Mouse (Mus musculus): ENCODE data around the gene Sorcs3. TPM values are rescaled to one million over a fixed set of nuclear protein-coding genes. Genes with fewer than 3 reads are reported as not detected.

Gene Sorcs3
- total RNA-seq, 4 experiments from 2014 or later = 35.3 to 41.6 (median 38.0) TPM

GRCm38 (mm10) chr19:48283217-48283616, 77.4 kb downstream of the Sorcs3 start:
- DNase-seq (ENCODE audit: low spot score in 2 of 2) = no peak

- DNase-seq (ENCODE audit: low spot score in 2 of 2) = peak in 1 of 2 experiments; percentile 57
Observed at GRCm38 (mm10) chr19:48285602-48286225, 79.9 kb downstream of the Sorcs3 start.

GRCm38 (mm10) chr19:48294251-48294650, 88.4 kb downstream of the Sorcs3 start:
- DNase-seq (ENCODE audit: low spot score in 2 of 2) = no peak

- no peak for DNase-seq (ENCODE audit: low spot score in 2 of 2)
Observed at GRCm38 (mm10) chr19:48298384-48298783, 92.6 kb downstream of the Sorcs3 start.

- no peak for DNase-seq (ENCODE audit: low spot score in 2 of 2)
Observed at GRCm38 (mm10) chr19:48300440-48301231, 94.8 kb downstream of the Sorcs3 start.

GRCm38 (mm10) chr19:48301300-48301699, 95.5 kb downstream of the Sorcs3 start:
- DNase-seq (ENCODE audit: low spot score in 2 of 2) = no peak

GRCm38 (mm10) chr19:48308341-48308740, 102.5 kb downstream of the Sorcs3 start:
- DNase-seq (ENCODE audit: low spot score in 2 of 2) = no peak

- DNase-seq (ENCODE audit: low spot score in 2 of 2) = no peak
Observed at GRCm38 (mm10) chr19:48309531-48310337, 103.9 kb downstream of the Sorcs3 start.

GRCm38 (mm10) chr19:48310338-48310710, 104.5 kb downstream of the Sorcs3 start:
- DNase-seq (ENCODE audit: low spot score in 2 of 2) = no peak

- no peak for DNase-seq (ENCODE audit: low spot score in 2 of 2)
Observed at GRCm38 (mm10) chr19:48313776-48314175, 108.0 kb downstream of the Sorcs3 start.

- DNase-seq (ENCODE audit: low spot score in 2 of 2) = no peak
Observed at GRCm38 (mm10) chr19:48327115-48327514, 121.3 kb downstream of the Sorcs3 start.

- no peak for DNase-seq (ENCODE audit: low spot score in 2 of 2)
Observed at GRCm38 (mm10) chr19:48328171-48328570, 122.3 kb downstream of the Sorcs3 start.

- DNase-seq (ENCODE audit: low spot score in 2 of 2) = no peak
Observed at GRCm38 (mm10) chr19:48331640-48332039, 125.8 kb downstream of the Sorcs3 start.

- DNase-seq (ENCODE audit: low spot score in 2 of 2) = no peak
Observed at GRCm38 (mm10) chr19:48333085-48333484, 127.3 kb downstream of the Sorcs3 start.

- no peak for DNase-seq (ENCODE audit: low spot score in 2 of 2)
Observed at GRCm38 (mm10) chr19:48337461-48337860, 131.6 kb downstream of the Sorcs3 start.

GRCm38 (mm10) chr19:48338098-48338497, 132.3 kb downstream of the Sorcs3 start:
- no peak for DNase-seq (ENCODE audit: low spot score in 2 of 2)

GRCm38 (mm10) chr19:48342770-48343169, 136.9 kb downstream of the Sorcs3 start:
- no peak for DNase-seq (ENCODE audit: low spot score in 2 of 2)

- no peak for DNase-seq (ENCODE audit: low spot score in 2 of 2)
Observed at GRCm38 (mm10) chr19:48343442-48343841, 137.6 kb downstream of the Sorcs3 start.

- no peak for DNase-seq (ENCODE audit: low spot score in 2 of 2)
Observed at GRCm38 (mm10) chr19:48347116-48347515, 141.3 kb downstream of the Sorcs3 start.

- no peak for DNase-seq (ENCODE audit: low spot score in 2 of 2)
Observed at GRCm38 (mm10) chr19:48356806-48357205, 151.0 kb downstream of the Sorcs3 start.

- DNase-seq (ENCODE audit: low spot score in 2 of 2) = no peak
Observed at GRCm38 (mm10) chr19:48362167-48362566, 156.3 kb downstream of the Sorcs3 start.

- DNase-seq (ENCODE audit: low spot score in 2 of 2) = peak in 1 of 2 experiments; percentile 66
Observed at GRCm38 (mm10) chr19:48368056-48368455, 162.2 kb downstream of the Sorcs3 start.
